Mouse (Mus musculus): ENCODE results near the gene Slc35e3. TPM values are rescaled to one million over a fixed set of nuclear protein-coding genes. Genes with fewer than 3 reads are reported as not detected.

The Slc35e3 gene
- polyA plus RNA-seq, 1 experiment from 2014 or later: 8.5 TPM

- Histone ChIP-seq H3K4me2 (ENCODE audit: low read depth, low read length) (no peak overlapping the region), H3K27ac (ENCODE audit: low read length) (no peak overlapping the region), H3K36me3 (ENCODE audit: control insufficient read depth, insufficient read depth, low read length) (peaks cover 47% of the 10 kb centered on the region), H3K9ac (ENCODE audit: low read depth, low read length) (no peak overlapping the region), H3K9me3 (ENCODE audit: control insufficient read depth, low read length) (no peaks in the 10 kb centered on the region), H3K27me3 (replicated peaks; ENCODE audit: control insufficient read depth, insufficient read depth, low read length) (no peaks in the 10 kb centered on the region), H3K4me3 (ENCODE audit: low read length) (no peak overlapping the region), H3K4me1 (ENCODE audit: control insufficient read depth, insufficient read depth, low read length) (no peaks in the 10 kb centered on the region)
- no peak for ATAC-seq
- 96% methylated on average over 10 of the region's 10 CpGs for WGBS
Measured at GRCm38 (mm10) chr10:117698313-117699138, 47.6 kb downstream of the Slc35e3 start.

DNA sequence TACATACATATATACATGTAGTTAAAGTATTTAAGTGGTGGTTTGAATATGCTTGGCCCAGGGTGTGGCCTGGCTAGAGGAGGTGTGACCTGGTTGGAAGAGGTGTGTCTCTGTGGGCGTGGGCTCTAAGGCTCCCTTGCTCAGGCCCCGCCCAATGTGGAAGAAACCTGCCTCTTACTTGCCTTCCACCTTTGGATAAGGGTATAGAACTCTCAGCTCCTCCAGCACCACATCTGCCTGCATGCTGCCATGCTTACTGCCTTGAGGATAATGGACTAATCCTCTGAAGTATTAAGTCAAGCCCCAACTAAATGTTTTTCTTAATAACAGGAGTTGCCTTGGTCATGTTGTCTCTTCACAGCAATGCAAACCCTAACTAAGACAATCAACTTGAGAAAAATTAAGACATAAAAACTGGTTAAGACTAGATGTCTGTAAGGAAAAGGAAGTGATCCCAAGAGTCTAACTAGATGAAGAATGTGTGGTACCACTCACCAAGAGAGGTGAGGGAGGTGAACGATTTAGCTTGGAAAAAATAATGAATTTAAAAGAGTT, 48.5 kb downstream of the Slc35e3 start:
- H3K4me1 ChIP-seq (ENCODE audit: control insufficient read depth, insufficient read depth, low read length): no peaks in the 10 kb centered on the region
- H3K27me3 ChIP-seq (replicated peaks; ENCODE audit: control insufficient read depth, insufficient read depth, low read length): no peaks in the 10 kb centered on the region
- no peaks in the 10 kb centered on the region for H3K9me3 ChIP-seq (ENCODE audit: control insufficient read depth, low read length)
- 91% methylated on average over 3 of the region's 3 CpGs for WGBS
- H3K9ac ChIP-seq (ENCODE audit: low read depth, low read length): no peak overlapping the region
- H3K4me3 ChIP-seq (ENCODE audit: low read length): no peak overlapping the region
- no peak for ATAC-seq
- no peak overlapping the region for H3K27ac ChIP-seq (ENCODE audit: low read length)
- no peak overlapping the region for H3K4me2 ChIP-seq (ENCODE audit: low read depth, low read length)
- H3K36me3 ChIP-seq (ENCODE audit: control insufficient read depth, insufficient read depth, low read length): peaks cover 49% of the 10 kb centered on the region

- 91% methylated on average over 6 of the region's 6 CpGs for WGBS
- no peaks in the 10 kb centered on the region for H3K4me1 ChIP-seq (ENCODE audit: control insufficient read depth, insufficient read depth, low read length)
- no peaks in the 10 kb centered on the region for H3K9me3 ChIP-seq (ENCODE audit: control insufficient read depth, low read length)
- H3K27me3 ChIP-seq (replicated peaks; ENCODE audit: control insufficient read depth, insufficient read depth, low read length): no peaks in the 10 kb centered on the region
- H3K4me3 ChIP-seq (ENCODE audit: low read length): no peak overlapping the region
- no peak overlapping the region for H3K27ac ChIP-seq (ENCODE audit: low read length)
- ATAC-seq: no peak
- H3K36me3 ChIP-seq (ENCODE audit: control insufficient read depth, insufficient read depth, low read length): peaks cover 50% of the 10 kb centered on the region
- H3K4me2 ChIP-seq (ENCODE audit: low read depth, low read length): no peak overlapping the region
- H3K9ac ChIP-seq (ENCODE audit: low read depth, low read length): no peak overlapping the region
Measured at GRCm38 (mm10) chr10:117696827-117697560, 49.2 kb downstream of the Slc35e3 start.

DNA sequence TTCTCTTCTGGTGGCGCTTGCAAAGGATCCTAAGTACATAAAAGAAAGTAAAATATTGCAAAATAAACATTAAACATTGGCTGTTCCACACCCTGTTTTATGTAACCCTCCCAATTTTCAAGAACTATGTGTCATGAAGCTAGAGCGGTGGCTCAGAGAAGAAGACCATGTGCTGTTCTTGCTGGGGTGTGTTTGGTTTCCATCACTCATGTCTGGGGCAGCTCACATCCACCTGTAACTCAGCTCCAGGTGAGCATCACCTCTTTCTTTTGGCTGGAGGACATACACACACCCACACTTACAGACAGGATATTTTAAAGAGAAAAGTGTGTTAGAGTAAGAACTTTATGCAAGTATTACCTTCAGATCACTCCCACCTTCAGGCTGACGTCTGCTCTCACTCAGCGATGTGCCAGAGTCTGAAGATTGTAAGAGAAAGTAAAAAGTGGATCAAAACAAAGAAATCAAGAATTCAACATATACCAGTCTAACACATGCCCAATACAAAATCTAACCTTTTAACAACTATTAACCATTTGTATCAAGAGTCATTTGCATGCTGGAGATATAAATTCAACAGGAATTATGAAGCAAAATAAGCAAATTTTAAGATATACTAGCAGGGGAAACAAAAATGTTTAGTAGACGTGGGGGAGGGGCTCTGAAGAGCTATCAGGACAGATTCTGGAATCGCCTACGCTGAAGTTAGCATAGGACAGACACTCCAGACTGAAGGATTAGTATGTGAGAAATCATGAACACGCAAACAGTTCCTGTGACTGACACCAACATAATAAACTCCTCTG, 49.9 kb downstream of the Slc35e3 start:
- Histone ChIP-seq H3K27me3 (replicated peaks; ENCODE audit: control insufficient read depth, insufficient read depth, low read length) (no peaks in the 10 kb centered on the region), H3K27ac (ENCODE audit: low read length) (no peak overlapping the region), H3K36me3 (ENCODE audit: control insufficient read depth, insufficient read depth, low read length) (peaks cover 45% of the 10 kb centered on the region), H3K9me3 (ENCODE audit: control insufficient read depth, low read length) (no peaks in the 10 kb centered on the region), H3K4me3 (ENCODE audit: low read length) (no peak overlapping the region), H3K4me1 (ENCODE audit: control insufficient read depth, insufficient read depth, low read length) (no peaks in the 10 kb centered on the region), H3K4me2 (ENCODE audit: low read depth, low read length) (no peak overlapping the region), H3K9ac (ENCODE audit: low read depth, low read length) (no peak overlapping the region)
- no peak for ATAC-seq
- WGBS: 90% methylated on average over 8 of the region's 8 CpGs

DNA sequence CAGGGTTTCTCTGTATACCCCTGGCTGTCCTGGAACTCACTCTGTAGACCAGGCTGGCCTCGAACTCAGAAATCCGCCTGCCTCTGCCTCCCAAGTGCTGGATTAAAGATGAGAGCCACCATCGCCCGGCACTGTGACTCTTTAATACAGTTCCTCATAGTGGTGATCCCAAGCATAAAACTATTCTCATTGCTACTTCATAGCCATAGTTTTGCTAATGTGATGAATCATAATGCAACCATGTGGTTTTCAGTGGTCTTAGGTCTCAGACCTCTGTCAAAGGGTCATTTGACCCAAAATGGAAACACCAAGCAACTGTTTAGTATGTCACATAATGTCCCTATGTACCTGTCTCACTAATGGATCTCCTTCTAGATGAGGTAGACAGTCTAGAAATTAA, 50.6 kb downstream of the Slc35e3 start:
- H3K4me1 ChIP-seq (ENCODE audit: control insufficient read depth, insufficient read depth, low read length): no peaks in the 10 kb centered on the region
- H3K9ac ChIP-seq (ENCODE audit: low read depth, low read length): no peak overlapping the region
- no peak overlapping the region for H3K27ac ChIP-seq (ENCODE audit: low read length)
- no peak for ATAC-seq
- WGBS: 96% methylated on average over 4 of the region's 4 CpGs
- no peak overlapping the region for H3K4me2 ChIP-seq (ENCODE audit: low read depth, low read length)
- peaks cover 43% of the 10 kb centered on the region for H3K36me3 ChIP-seq (ENCODE audit: control insufficient read depth, insufficient read depth, low read length)
- no peaks in the 10 kb centered on the region for H3K9me3 ChIP-seq (ENCODE audit: control insufficient read depth, low read length)
- no peaks in the 10 kb centered on the region for H3K27me3 ChIP-seq (replicated peaks; ENCODE audit: control insufficient read depth, insufficient read depth, low read length)
- no peak overlapping the region for H3K4me3 ChIP-seq (ENCODE audit: low read length)

- Histone ChIP-seq H3K4me3 (ENCODE audit: low read length) (no peak overlapping the region), H3K4me1 (ENCODE audit: control insufficient read depth, insufficient read depth, low read length) (no peaks in the 10 kb centered on the region), H3K4me2 (ENCODE audit: low read depth, low read length) (no peak overlapping the region), H3K36me3 (ENCODE audit: control insufficient read depth, insufficient read depth, low read length) (peaks cover 42% of the 10 kb centered on the region), H3K9ac (ENCODE audit: low read depth, low read length) (no peak overlapping the region), H3K27me3 (replicated peaks; ENCODE audit: control insufficient read depth, insufficient read depth, low read length) (no peaks in the 10 kb centered on the region), H3K9me3 (ENCODE audit: control insufficient read depth, low read length) (no peaks in the 10 kb centered on the region), H3K27ac (ENCODE audit: low read length) (no peak overlapping the region)
- no peak for ATAC-seq
- 96% methylated on average over 4 of the region's 4 CpGs for WGBS
Measured at GRCm38 (mm10) chr10:117695027-117695426, 51.1 kb downstream of the Slc35e3 start.

DNA sequence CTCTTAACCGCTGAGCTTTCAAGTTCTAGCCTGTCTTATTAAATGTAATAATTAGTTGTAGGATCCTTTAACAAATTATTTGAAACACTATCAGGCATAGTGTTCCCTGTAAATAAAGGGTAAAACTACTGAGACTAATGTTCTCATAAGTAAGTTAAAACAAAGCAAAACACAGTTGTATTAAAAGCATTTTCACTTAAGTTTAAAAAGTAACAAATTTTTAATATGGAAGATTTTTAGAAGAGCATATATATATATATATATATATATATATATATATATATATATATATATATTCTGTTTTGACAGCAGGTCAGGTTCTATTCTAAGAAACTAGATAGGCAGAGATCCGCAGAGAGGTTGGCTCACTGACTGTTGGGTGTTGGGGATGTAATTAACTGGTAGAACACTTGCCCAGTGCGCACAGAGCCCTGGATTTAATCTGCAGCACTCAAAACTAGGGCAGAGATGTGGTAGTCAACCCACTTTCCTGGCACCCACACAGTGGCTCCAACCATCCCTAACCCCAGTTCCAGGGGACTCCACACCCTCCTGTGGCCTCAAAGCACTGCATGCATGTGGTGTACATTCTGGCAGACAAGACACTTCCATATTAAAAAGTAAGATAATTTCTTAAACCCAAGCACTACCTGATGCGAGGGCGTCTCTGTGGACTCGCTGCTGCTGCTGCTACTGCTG, 51.8 kb downstream of the Slc35e3 start:
- Histone ChIP-seq H3K27ac (ENCODE audit: low read length) (no peak overlapping the region), H3K27me3 (replicated peaks; ENCODE audit: control insufficient read depth, insufficient read depth, low read length) (no peaks in the 10 kb centered on the region), H3K9ac (ENCODE audit: low read depth, low read length) (no peak overlapping the region), H3K4me3 (ENCODE audit: low read length) (no peak overlapping the region), H3K4me1 (ENCODE audit: control insufficient read depth, insufficient read depth, low read length) (no peaks in the 10 kb centered on the region), H3K9me3 (ENCODE audit: control insufficient read depth, low read length) (no peaks in the 10 kb centered on the region), H3K4me2 (ENCODE audit: low read depth, low read length) (no peak overlapping the region), H3K36me3 (ENCODE audit: control insufficient read depth, insufficient read depth, low read length) (peaks cover 37% of the 10 kb centered on the region)
- 95% methylated on average over 6 of the region's 6 CpGs for WGBS
- ATAC-seq: no peak

GRCm38 (mm10) chr10:117692953-117693352, 53.2 kb downstream of the Slc35e3 start:
- WGBS: 90% methylated on average over 5 of the region's 5 CpGs
- ATAC-seq: no peak
- Histone ChIP-seq H3K4me2 (ENCODE audit: low read depth, low read length) (no peak overlapping the region), H3K4me3 (ENCODE audit: low read length) (no peak overlapping the region), H3K9me3 (ENCODE audit: control insufficient read depth, low read length) (no peaks in the 10 kb centered on the region), H3K27me3 (replicated peaks; ENCODE audit: control insufficient read depth, insufficient read depth, low read length) (no peaks in the 10 kb centered on the region), H3K4me1 (ENCODE audit: control insufficient read depth, insufficient read depth, low read length) (no peaks in the 10 kb centered on the region), H3K27ac (ENCODE audit: low read length) (no peak overlapping the region; the same call in 1 of the 2 replicates), H3K9ac (ENCODE audit: low read depth, low read length) (no peak overlapping the region), H3K36me3 (ENCODE audit: control insufficient read depth, insufficient read depth, low read length) (peaks cover 31% of the 10 kb centered on the region)

All from intestine, embryonic 16.5 days (tissue).